14 mouse cellular contexts compared by ENCODE assay signal in the genomic region with DNA sequence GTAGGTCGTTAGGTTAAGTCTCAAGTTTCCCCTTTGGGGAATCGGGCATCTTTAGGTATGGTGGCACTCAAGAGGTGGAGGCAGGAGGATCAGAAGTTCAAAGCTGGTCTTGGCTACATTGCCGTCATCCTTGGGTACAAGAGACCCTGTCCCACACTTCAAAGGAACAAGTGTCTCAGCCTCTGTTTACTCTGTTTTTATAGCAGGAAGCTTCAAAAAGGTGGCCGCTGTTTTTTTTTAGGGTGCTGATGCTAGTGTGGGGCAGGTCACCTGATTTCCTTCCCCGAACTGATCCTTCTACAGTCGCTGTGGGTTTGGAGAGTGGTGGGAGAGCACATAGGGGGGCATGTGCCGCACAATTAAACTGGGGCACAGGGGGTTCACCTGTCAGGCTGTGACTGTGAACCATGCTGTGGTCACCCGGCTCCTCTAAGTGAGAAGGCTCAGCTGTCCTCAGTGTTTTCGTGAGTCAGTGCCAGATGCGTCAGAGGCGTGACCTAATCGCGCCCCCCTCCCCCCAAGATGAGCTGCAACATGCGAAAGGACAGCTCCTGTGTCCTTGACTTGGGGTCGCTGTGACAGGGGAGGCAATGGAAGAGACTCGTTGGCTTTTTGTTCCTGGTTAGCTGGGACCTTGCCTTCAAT. TPM values are rescaled to one million over a fixed set of nuclear protein-coding genes. Genes with fewer than 3 reads are reported as not detected.
DNase-seq lines count a peak whose midpoint lies in the region; ATAC-seq lines count a peak whose summit lies in the region.
"Had no signal": no experiment of that assay in that cellular context is flagged by ENCODE, and none has a peak within 500 bp of the region (broad histone marks: within the 10 kb centered on the region; RNA-seq: fewer than 3 reads in every experiment).

No protein-coding gene starts in this region.

- H3K4me3 ChIP-seq in hindbrain, embryonic 11.5 days (ENCODE audit: low read depth, low read length): no peak overlapping the region
- H3K4me3 ChIP-seq: embryonic facial prominence, embryonic 15.5 days; kidney, embryonic 15.5 days; limb, embryonic 10.5 days had no signal

- H3K36me3 ChIP-seq in hindbrain, embryonic 11.5 days (ENCODE audit: control insufficient read depth, insufficient read depth, low read length): no peaks in the 10 kb centered on the region
- H3K36me3 ChIP-seq: embryonic facial prominence, embryonic 15.5 days; kidney, embryonic 15.5 days; limb, embryonic 10.5 days had no signal

- ATAC-seq in hindbrain, embryonic 11.5 days (ENCODE audit: low FRiP score): no peak

- H3K9me3 ChIP-seq in hindbrain, embryonic 11.5 days (ENCODE audit: control insufficient read depth, low read length): no peaks in the 10 kb centered on the region
- H3K9me3 ChIP-seq: embryonic facial prominence, embryonic 15.5 days; kidney, embryonic 15.5 days; limb, embryonic 10.5 days had no signal

- H3K4me1 ChIP-seq in hindbrain, embryonic 11.5 days (replicated peaks; ENCODE audit: control insufficient read depth, insufficient read depth, low read length): no peaks in the 10 kb centered on the region
- H3K4me1 ChIP-seq: embryonic facial prominence, embryonic 15.5 days had no signal

- no peak overlapping the region for H3K4me2 ChIP-seq in hindbrain, embryonic 11.5 days (replicated peaks; ENCODE audit: low read depth, low read length)
- H3K4me2 ChIP-seq: embryonic facial prominence, embryonic 15.5 days; kidney, embryonic 15.5 days had no signal

- intact Hi-C loops in gastrocnemius, postnatal 36 days (cut with DNase I): no loop called here

- H3K27ac ChIP-seq in hindbrain, embryonic 11.5 days (ENCODE audit: low read depth, low read length): no peak overlapping the region
- H3K27ac ChIP-seq: embryonic facial prominence, embryonic 15.5 days; kidney, embryonic 15.5 days; limb, embryonic 10.5 days had no signal

- no peaks in the 10 kb centered on the region for H3K27me3 ChIP-seq in hindbrain, embryonic 11.5 days (ENCODE audit: control insufficient read depth, insufficient read depth, low read length)
- H3K27me3 ChIP-seq: embryonic facial prominence, embryonic 15.5 days; kidney, embryonic 15.5 days had no signal

- WGBS in hindbrain, embryonic 11.5 days: 81% methylated on average over 16 of the region's 16 CpGs

- no peak overlapping the region for H3K9ac ChIP-seq in hindbrain, embryonic 11.5 days (ENCODE audit: low read depth, low read length)
- H3K9ac ChIP-seq: embryonic facial prominence, embryonic 15.5 days; kidney, embryonic 15.5 days had no signal

- DNase-seq in thymus, postnatal 0 days (ENCODE audit: low spot score): peak; percentile 26
- DNase-seq in thymus, postnatal 4 days: no peak
- DNase-seq in adrenal gland, postnatal 10 days: peak; percentile 86
- DNase-seq in lung, postnatal 25 days (ENCODE audit: low spot score): peak; percentile 31
- no peak for DNase-seq in hindbrain, embryonic 11.5 days (ENCODE audit: low spot score)
- DNase-seq in embryo, embryonic 10 days (ENCODE audit: low spot score): no peak
- DNase-seq in gastrocnemius, postnatal 36 days: no peak
- DNase-seq: cerebellum, adult 18-20 months; thymus, postnatal 14 days had no signal

RNA-seq across cellular contexts. Expression of a gene that starts 16.6 kb away (rescaled TPM):
- polyA plus RNA-seq in thymus, postnatal 0 days (2015; fragmentation: Nextera tagmentation; extraction: Ambion mirVana): 2.2 and 2.7 TPM in 2 replicates
- total RNA-seq in adrenal gland, postnatal 10 days (2021): 10 to 100 TPM; 15.8 to 23.3 TPM
- 1.6 and 1.9 TPM in 2 replicates for polyA plus RNA-seq in hindbrain, embryonic 11.5 days (2014; fragmentation: Nextera tagmentation; extraction: Ambion mirVana)
- 1 to 10 TPM; 3.1 to 3.9 TPM for total RNA-seq in gastrocnemius, postnatal 36 days (2021)

RNA-seq across cellular contexts. Expression of a gene that starts 31.1 kb away (rescaled TPM):
- polyA plus RNA-seq in thymus, postnatal 0 days (2015; fragmentation: Nextera tagmentation; extraction: Ambion mirVana): 30.7 and 33.1 TPM in 2 replicates
- total RNA-seq in adrenal gland, postnatal 10 days (2021): 10 to 100 TPM; 24.7 to 26.3 TPM
- polyA plus RNA-seq in hindbrain, embryonic 11.5 days (2014; fragmentation: Nextera tagmentation; extraction: Ambion mirVana): 63.0 and 64.4 TPM in 2 replicates
- total RNA-seq in gastrocnemius, postnatal 36 days (2021): 1 to 10 TPM; 3.5 to 4.5 TPM

RNA-seq across cellular contexts. Expression of a gene that starts 42.0 kb away (rescaled TPM):
- polyA plus RNA-seq in thymus, postnatal 0 days (2015; fragmentation: Nextera tagmentation; extraction: Ambion mirVana): 1.5 and 1.7 TPM in 2 replicates
- 10 to 100 TPM; 53.5 to 58.7 TPM for total RNA-seq in adrenal gland, postnatal 10 days (2021)
- polyA plus RNA-seq in hindbrain, embryonic 11.5 days (2014; fragmentation: Nextera tagmentation; extraction: Ambion mirVana): 1.1 and 1.2 TPM in 2 replicates
- total RNA-seq in gastrocnemius, postnatal 36 days (2021): 10 to 100 TPM; 30.5 to 39.6 TPM

RNA-seq across cellular contexts. Expression of a gene that starts 50.3 kb away (rescaled TPM):
- polyA plus RNA-seq in thymus, postnatal 0 days (2015; fragmentation: Nextera tagmentation; extraction: Ambion mirVana): 267 and 274 TPM in 2 replicates
- 100 to 1,000 TPM; 139 to 159 TPM for total RNA-seq in adrenal gland, postnatal 10 days (2021)
- 221 and 224 TPM in 2 replicates for polyA plus RNA-seq in hindbrain, embryonic 11.5 days (2014; fragmentation: Nextera tagmentation; extraction: Ambion mirVana)
- total RNA-seq in gastrocnemius, postnatal 36 days (2021): 10 to 100 TPM; 36.3 to 37.5 TPM

RNA-seq across cellular contexts. Expression of a gene that starts 54.4 kb away (rescaled TPM):
- 0.25 TPM in 1 of 2 replicates, not detected in the other for polyA plus RNA-seq in thymus, postnatal 0 days (2015; fragmentation: Nextera tagmentation; extraction: Ambion mirVana)
- not detected for total RNA-seq in adrenal gland, postnatal 10 days (2021)
- 0.45 TPM in 1 of 2 replicates, not detected in the other for polyA plus RNA-seq in hindbrain, embryonic 11.5 days (2014; fragmentation: Nextera tagmentation; extraction: Ambion mirVana)
- total RNA-seq in gastrocnemius, postnatal 36 days (2021): not detected
- polyA plus RNA-seq: embryonic facial prominence, embryonic 15.5 days; heart, postnatal 0 days; neural tube, embryonic 14.5 days had no signal

Comparison
In these comparisons a context has a peak if more than half of its experiments do, and no peak if none do; other contexts are left out.
1. DNase-seq: peak in thymus, postnatal 0 days (single experiment), adrenal gland, postnatal 10 days (single experiment) and lung, postnatal 25 days (single experiment); none in thymus, postnatal 4 days (single experiment), hindbrain, embryonic 11.5 days (single experiment), embryo, embryonic 10 days (single experiment) and gastrocnemius, postnatal 36 days (0 of 2).
2. RNA of a gene that starts 31.1 kb away (total RNA-seq): 24.7 to 26.3 TPM in adrenal gland, postnatal 10 days; 3.5 to 4.5 TPM in gastrocnemius, postnatal 36 days; every median in the first group is over 4 times any median in the second.